Mouse (Mus musculus) brain, embryonic 14.5 days (tissue): ENCODE results near the gene Fam57b. TPM values are rescaled to one million over a fixed set of nuclear protein-coding genes. Genes with fewer than 3 reads are reported as not detected.
"Not testable (repeated sequence)": the region's sequence is repeated elsewhere in the genome, so short reads cannot be mapped to it uniquely, and the experiment has no call there.

ENCODE experiments used
- DNase-seq: peaks from one replicate; pipeline ENCODE4 v3.0.0-alpha.2; 2011; ENCODE audit warnings: low read depth
- CTCF ChIP-seq: fragments of 200-500 bp; IDR thresholded peaks from 2 replicates; pipeline ENCODE4 v1.5.1; 2012; ENCODE audit warnings: inconsistent platforms, mild to moderate bottlenecking, moderate library complexity, borderline replicate concordance; ENCODE audit not compliant: insufficient read depth, insufficient read length; ENCODE audit errors: extremely low read depth
- POLR2A ChIP-seq: fragments of 200-500 bp; IDR thresholded peaks from 2 replicates; pipeline ENCODE4 v1.6.1; 2012; ENCODE audit warnings: mild to moderate bottlenecking, inconsistent platforms, borderline replicate concordance; ENCODE audit not compliant: poor library complexity, insufficient read depth, insufficient read length, severe bottlenecking; ENCODE audit errors: extremely low read depth
- polyA plus RNA-seq: library from polyadenylated mRNA; depleted of rRNA; stranded (reverse); fragments of >200 nt; gene quantifications from 2 replicates; pipeline ENCODE4 v1.2.3, GENCODE M21; 2012

The Fam57b gene
- polyA plus RNA-seq, 1 experiment = 224 TPM

DNA sequence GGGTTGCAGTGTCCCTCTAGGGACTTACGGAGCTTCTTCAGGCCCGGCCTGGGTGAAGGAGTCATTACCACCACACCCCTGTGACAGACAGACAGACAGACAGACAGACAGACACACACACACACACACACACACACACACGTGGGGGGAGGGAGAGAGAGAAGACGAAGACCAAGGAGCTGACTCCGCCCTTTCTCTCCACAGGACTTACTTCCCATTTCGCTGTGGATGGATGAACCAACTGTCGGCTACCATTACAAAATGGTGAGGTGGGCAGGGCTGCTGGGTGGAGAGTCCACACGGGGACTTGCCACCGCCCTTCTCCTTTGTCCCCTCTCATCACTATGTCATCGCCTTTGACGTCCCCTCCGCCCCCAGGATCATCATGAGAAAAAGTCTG, 26.7 kb upstream of the Fam57b start:
- TF ChIP-seq POLR2A (no peak), CTCF (no peak)
- no peak for DNase-seq

DNA sequence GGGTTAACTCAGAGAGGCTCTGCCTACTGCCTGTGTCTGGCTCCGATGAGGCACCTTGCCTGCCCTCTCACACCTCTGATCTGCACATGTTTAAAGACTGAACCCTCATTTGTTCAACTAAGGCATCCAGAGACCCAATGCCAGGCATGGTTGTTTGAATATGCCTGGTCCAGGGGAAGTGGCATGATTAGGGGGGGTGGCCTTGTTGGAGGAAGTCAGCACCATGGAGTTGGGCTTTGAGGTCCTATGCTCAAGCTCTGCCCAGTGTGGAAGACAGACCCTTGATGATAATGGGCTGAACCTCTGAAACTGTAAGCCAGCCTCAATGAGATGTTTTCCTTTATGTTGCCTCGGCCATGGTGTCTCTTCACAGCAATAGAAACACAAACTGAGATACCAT, 24.1 kb upstream of the Fam57b start:
- no peak for DNase-seq
- TF ChIP-seq CTCF (no peak), POLR2A (no peak)

DNA sequence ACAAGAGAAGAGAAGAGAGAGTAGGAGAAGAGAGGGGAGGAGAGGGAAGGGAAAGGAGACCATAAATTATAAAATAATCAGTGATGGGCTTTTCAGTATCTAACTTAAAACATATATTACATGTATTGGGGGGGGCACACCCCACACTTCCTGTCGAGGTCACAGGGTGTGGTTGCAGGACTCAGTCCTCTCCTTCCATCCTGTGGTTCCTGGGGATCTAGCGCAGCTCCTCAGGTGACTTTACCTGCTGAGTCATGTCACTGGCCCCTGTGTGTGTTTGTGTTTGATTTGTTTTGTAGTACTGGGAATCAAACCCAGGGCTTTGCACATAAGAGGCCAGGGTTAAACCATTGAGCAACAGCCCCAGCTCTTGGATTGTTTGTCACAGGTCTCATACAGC, 23.0 kb upstream of the Fam57b start:
- no peak for DNase-seq
- TF ChIP-seq POLR2A (no peak), CTCF (no peak)

DNA sequence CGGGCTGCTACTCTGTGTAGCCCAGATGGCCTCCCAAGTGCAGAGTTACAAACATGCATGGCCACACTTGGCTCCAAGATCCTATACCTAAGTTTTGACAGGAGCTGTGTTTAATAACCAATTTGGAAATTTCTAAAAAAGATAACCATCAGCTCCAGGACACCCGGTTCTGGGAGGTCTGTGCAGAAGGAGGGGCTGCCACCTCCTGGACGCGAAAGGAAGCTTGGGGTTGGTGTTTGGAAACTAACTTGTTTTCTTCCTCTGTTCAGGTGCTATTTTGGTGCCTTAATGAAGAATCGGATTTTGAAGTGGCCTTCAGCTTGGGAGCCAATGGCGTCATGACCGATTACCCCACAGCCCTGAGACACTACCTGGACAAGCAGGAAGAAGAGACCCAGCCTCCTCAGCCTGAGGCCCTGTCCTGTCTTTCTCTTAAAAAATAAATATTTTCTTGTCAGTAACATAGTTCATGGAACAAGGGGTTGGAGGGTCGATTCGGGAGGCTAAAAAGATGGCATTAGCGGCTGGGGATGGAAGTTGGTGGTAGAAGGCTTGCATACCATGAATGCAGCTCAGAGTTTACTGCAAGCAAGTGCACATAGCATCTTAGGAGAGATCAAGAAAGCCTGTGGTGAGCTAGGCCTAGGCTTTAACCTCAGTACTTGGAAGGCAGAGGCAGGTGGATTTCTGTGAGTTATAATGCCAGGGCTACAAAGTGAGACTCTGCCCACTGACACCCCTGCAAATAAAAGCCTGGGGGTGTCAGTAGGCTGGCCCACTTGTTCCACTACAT, 22.1 kb upstream of the Fam57b start:
- DNase-seq = no peak
- TF ChIP-seq POLR2A = no peak
- TF ChIP-seq CTCF = no peak; the same call in 1 of the 2 replicates

DNA sequence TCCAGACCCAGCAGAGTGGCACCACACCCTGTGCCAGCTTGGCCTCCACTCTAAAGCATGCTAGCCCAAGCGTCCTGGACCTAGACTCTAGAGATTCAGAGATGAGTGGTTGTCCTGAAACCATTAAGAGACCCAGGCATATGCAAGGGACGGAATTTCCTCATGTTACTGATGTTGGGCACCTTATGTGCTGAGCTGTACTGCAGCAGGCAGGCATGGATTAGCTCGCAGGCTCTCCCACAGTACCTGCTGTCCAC, 21.6 kb upstream of the Fam57b start:
- no peak for DNase-seq
- TF ChIP-seq CTCF (no peak), POLR2A (no peak)

DNA sequence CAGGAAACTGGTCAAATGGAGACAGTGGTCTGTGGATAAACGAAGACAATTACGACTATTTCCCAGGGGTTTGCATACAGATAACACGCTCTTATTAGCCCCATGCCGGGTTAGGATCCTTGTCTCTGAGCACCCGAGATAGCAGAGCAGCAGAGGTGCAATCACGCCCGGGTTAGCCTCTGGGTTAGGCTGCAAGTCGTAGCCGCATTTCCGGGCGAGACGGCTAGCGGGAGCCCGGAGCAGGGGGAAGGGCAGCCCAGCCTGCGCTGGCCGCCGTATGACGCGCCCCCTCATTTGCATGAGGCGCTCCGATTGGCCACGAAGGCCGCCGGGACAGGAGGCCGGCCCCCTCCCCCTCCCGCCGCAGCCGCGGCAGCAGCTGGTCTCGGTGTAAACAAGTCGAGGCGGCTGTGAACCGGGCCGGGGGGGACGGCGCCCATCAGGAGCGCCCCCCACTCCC, 20.8 kb upstream of the Fam57b start, which contains the start of gene Ypel3:
TSS of gene Ypel3 (plus strand) at position 358 of the 460 bp plus-strand sequence.
- TF ChIP-seq POLR2A (peak; percentile 35; the same call in 1 of the 2 replicates), CTCF (no peak)
- DNase-seq = peak; percentile 98

DNA sequence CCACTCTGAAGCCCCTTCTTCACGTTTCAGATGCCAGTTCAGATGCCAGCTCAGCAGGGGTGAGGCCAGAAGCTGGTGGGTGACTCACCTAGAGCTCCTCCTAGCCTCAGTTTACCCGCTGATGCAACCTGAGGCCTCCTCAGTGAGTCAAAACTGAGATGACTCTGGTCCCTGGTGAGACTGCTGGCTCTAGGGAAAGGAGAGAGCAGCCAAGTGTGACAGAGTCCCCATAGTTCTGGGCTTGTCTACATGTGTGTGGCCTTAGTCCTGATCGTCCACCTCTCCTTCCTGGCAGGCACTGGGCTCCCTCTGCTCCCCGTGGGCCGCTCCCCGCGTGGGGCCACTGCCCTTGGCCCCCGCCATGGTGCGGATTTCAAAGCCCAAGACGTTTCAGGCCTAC, 20.0 kb upstream of the Fam57b start:
- no peak for DNase-seq

DNA sequence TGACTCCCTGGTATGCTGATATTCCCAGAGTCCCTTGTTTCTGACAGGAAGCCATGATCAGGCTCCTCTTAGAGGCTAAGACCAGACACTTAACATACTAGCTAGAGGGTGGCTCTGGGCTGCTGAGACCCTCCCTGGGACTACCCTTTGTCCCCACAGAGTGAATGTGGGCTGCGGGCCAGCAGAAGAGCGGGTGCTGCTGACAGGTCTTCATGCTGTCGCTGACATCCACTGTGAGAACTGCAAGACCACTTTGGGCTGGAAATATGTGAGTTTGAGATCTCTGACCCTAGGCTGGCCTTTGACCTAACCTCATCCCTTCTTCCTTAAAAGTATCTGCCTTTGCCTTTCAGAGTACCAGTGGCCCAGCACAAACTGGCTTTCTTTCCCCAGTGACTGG, 19.3 kb upstream of the Fam57b start:
- DNase-seq = no peak
- no peak for TF ChIP-seq CTCF
- TF ChIP-seq POLR2A = no peak

More for the DNA sequence above, 20.0 kb upstream of the Fam57b start:
- TF ChIP-seq POLR2A = no peak

DNA sequence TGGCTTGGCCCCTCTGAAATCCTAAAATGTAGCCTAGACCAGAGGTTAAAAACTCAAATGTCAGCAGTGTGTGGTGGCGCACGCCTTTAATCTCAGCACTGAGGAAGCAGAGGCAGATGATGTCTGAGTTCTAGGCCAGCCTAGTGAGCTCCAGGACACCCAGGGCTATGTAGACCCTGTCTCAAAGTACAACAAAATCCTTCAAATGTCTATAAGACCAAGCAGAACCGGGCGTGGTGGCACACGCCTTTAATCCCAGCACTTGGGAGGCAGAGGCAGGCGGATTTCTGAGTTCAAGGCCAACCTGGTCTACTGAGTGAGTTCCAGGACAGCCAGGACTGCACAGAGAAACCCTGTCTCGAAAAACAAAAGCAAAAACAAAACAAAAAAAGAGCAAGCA, 18.4 kb upstream of the Fam57b start:
- DNase-seq = not testable (repeated sequence)

DNA sequence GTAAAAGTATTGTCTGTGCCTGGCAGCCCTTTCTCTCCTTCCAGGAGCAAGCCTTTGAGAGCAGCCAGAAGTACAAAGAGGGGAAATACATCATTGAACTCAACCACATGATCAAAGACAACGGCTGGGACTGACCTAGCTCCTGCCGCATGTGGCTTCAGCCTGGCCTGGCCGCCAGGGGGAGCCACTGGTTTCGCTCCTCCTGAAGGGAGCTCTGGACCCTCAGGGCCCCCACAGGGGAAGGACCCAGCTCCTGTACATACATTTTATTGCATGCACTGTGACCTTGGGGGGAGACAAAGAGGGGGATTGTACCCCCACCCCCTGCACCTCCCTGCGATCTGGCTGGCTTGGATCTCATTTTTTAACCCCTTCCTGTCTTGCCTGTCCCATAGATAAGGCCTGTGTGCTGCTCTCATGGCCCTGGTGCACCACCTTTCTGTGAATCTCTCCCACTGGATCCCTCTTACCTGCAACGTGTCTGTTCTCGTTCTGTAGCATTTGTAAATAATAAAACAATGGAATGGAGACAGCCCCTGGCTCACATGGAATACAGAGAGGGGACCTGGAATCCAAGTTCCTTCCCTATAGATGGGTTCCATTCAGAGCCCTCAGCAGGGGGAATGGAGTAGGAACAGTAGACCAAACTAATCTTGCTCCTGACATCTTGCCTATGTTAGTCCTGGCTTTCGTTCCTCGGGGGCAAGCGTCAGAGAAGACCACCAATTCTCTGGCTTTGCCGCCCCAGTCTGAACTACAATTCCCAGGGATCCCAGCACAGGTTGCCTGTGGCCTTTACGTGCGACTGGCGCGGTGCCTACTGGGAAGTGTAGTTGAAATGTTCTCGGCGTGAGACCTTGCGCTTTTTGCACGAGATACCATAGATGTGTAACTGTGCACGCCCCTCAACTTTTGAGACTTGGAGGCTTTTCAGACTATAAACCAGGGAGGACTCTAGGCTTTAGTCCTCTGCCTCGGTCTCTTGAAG, 17.2 kb upstream of the Fam57b start:
- TF ChIP-seq POLR2A (no peak), CTCF (peak; percentile 95)

DNA sequence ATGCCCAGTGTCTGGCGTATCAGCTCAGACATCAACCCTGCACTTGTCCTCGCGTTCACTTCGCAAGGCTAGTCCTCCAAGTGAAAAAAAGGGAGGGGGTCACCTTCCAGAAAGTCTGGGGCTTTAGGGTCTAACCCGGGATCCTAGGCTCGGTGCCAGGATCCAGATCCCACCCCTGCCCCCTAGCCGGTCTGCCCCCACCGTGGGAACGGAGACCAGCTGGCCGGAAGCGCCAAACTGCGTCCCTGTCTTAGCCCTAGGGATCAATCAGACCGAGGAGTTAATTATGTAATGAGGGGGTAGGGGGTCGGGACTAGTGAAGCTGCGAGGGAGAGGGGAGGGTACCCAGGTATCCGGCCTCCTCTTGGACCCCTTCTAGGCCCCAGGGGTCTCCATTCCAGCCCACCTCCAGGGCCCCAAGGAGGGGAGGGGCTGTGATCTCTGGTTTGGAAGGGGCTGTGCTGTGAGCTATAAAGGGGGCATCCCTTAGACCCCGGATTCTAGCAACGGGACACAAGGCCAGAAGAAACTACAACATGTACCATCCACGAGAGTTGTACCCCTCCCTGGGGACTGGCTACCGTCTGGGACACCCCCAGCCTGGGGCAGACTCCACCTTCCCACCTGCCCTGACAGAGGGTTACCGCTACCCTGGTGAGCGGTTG, 16.4 kb upstream of the Fam57b start, which contains the start of gene Tbx6:
TSS of gene Tbx6 (plus strand) at position 513 of the 665 bp plus-strand sequence.
- TF ChIP-seq CTCF = no peak
- TF ChIP-seq POLR2A = no peak

More for the DNA sequence above, 17.2 kb upstream of the Fam57b start:
- DNase-seq = peak; percentile 97

More for the DNA sequence above, 16.4 kb upstream of the Fam57b start, which contains the start of gene Tbx6:
- DNase-seq = no peak
